Mouse (Mus musculus) forebrain, embryonic 12.5 days (tissue): Measurements from ENCODE around the gene Syndig1l. TPM values are rescaled to one million over a fixed set of nuclear protein-coding genes. Genes with fewer than 3 reads are reported as not detected.

Experiments used
- ATAC-seq: fragments of 200-750 bp; cut with Nextera tagmentation; 2 replicates; pipeline ENCODE4 v1.8.0; 2017; ENCODE audit warnings: moderate TSS enrichment; ENCODE audit not compliant: low FRiP score
- H3K27ac ChIP-seq: fragments of 300-500 bp; sonication (generic); 2 replicates; pipeline ENCODE4 v1.5.1; 2016; ENCODE audit warnings: mild to moderate bottlenecking
- H3K27me3 ChIP-seq: fragments of 300-500 bp; sonication (generic); 2 replicates; pipeline ENCODE4 v1.6.1; 2016; ENCODE audit warnings: mild to moderate bottlenecking
- H3K36me3 ChIP-seq: fragments of 300-500 bp; sonication (generic); replicated peaks from 2 replicates; pipeline ENCODE4 v1.6.1; 2016; ENCODE audit warnings: mild to moderate bottlenecking
- H3K4me1 ChIP-seq: fragments of 300-500 bp; sonication (generic); 2 replicates; pipeline ENCODE4 v1.6.1; 2016
- H3K4me2 ChIP-seq: fragments of 300-500 bp; sonication (generic); 2 replicates; pipeline ENCODE4 v1.6.1; 2016; ENCODE audit warnings: mild to moderate bottlenecking, moderate library complexity
- H3K4me3 ChIP-seq: fragments of 300-500 bp; sonication (generic); replicated peaks from 2 replicates; pipeline ENCODE4 v1.5.1; 2016; ENCODE audit warnings: mild to moderate bottlenecking
- H3K9ac ChIP-seq: fragments of 300-500 bp; sonication (generic); 2 replicates; pipeline ENCODE4 v1.6.1; 2016; ENCODE audit warnings: mild to moderate bottlenecking
- H3K9me3 ChIP-seq: fragments of 300-500 bp; sonication (generic); 2 replicates; pipeline ENCODE4 v1.6.1; 2016
- WGBS: fragments of 180-500 bp; shearing (Covaris S2); methylation state at CpG from one replicate; pipeline ENCODE4 v1.1.7; 2016; 5-methylcytosine and 5-hydroxymethylcytosine counted together
- polyA plus RNA-seq: library from polyadenylated mRNA; unstranded; fragments of >200 nt; fragmentation: Nextera tagmentation; extraction: Ambion mirVana; gene quantifications from 2 replicates; pipeline ENCODE4 v1.2.1, GENCODE M21; 2016

The Syndig1l gene
- polyA plus RNA-seq, 1 experiment from 2014 or later = 0.61 TPM

GRCm38 (mm10) chr12:84653912-84654311 is 44.7 kb downstream of the Syndig1l start:
- H3K4me1 ChIP-seq = no peaks in the 10 kb centered on the region
- no peak overlapping the region for H3K4me3 ChIP-seq
- H3K9ac ChIP-seq = no peak overlapping the region
- ATAC-seq = no peak
- no peak overlapping the region for H3K4me2 ChIP-seq
- H3K27ac ChIP-seq = no peak overlapping the region
- H3K9me3 ChIP-seq = no peaks in the 10 kb centered on the region
- 17% methylated on average over 3 of the region's 3 CpGs for WGBS
- peaks cover 23% of the 10 kb centered on the region for H3K27me3 ChIP-seq
- no peaks in the 10 kb centered on the region for H3K36me3 ChIP-seq

GRCm38 (mm10) chr12:84650234-84650633 is 48.4 kb downstream of the Syndig1l start:
- no peaks in the 10 kb centered on the region for H3K9me3 ChIP-seq
- WGBS = 90% methylated on average over 13 of the region's 13 CpGs
- no peak overlapping the region for H3K4me2 ChIP-seq
- H3K36me3 ChIP-seq = no peaks in the 10 kb centered on the region
- H3K4me3 ChIP-seq = no peak overlapping the region
- H3K4me1 ChIP-seq = no peaks in the 10 kb centered on the region
- no peak overlapping the region for H3K9ac ChIP-seq
- H3K27ac ChIP-seq = no peak overlapping the region
- H3K27me3 ChIP-seq = peaks cover 23% of the 10 kb centered on the region
- ATAC-seq = no peak

- H3K4me1 ChIP-seq = no peaks in the 10 kb centered on the region
- no peaks in the 10 kb centered on the region for H3K9me3 ChIP-seq
- no peaks in the 10 kb centered on the region for H3K36me3 ChIP-seq
- no peak within 1 kb of the TSS for H3K4me2 ChIP-seq
- ATAC-seq = no peak
- H3K27ac ChIP-seq = no peak within 1 kb of the TSS
- H3K9ac ChIP-seq = no peak within 1 kb of the TSS
- WGBS = 4% methylated on average over 9 of the region's 9 CpGs
- no peak within 1 kb of the TSS for H3K4me3 ChIP-seq
- H3K27me3 ChIP-seq = peaks cover 54% of the 10 kb centered on the region
Measured at GRCm38 (mm10) chr12:84640654-84641053, 58.0 kb downstream of the Syndig1l start, which contains the start of gene Vrtn. Gene Vrtn, plus strand, starts transcription at chr12:84641019.

GRCm38 (mm10) chr12:84640253-84640652 is 58.4 kb downstream of the Syndig1l start:
- Histone ChIP-seq H3K9ac (no peak overlapping the region), H3K36me3 (no peaks in the 10 kb centered on the region), H3K9me3 (no peaks in the 10 kb centered on the region), H3K4me3 (no peak overlapping the region), H3K4me2 (no peak overlapping the region), H3K27ac (no peak overlapping the region), H3K4me1 (no peaks in the 10 kb centered on the region), H3K27me3 (peaks cover 54% of the 10 kb centered on the region)
- 10% methylated on average over 5 of the region's 6 CpGs for WGBS
- ATAC-seq = no peak

- H3K36me3 ChIP-seq = no peaks in the 10 kb centered on the region
- H3K4me3 ChIP-seq = no peak overlapping the region
- no peak overlapping the region for H3K9ac ChIP-seq
- H3K4me1 ChIP-seq = no peaks in the 10 kb centered on the region
- H3K27ac ChIP-seq = no peak overlapping the region
- 81% methylated on average over 3 of the region's 3 CpGs for WGBS
- no peaks in the 10 kb centered on the region for H3K27me3 ChIP-seq
- no peaks in the 10 kb centered on the region for H3K9me3 ChIP-seq
- ATAC-seq = no peak
- no peak overlapping the region for H3K4me2 ChIP-seq
Measured at GRCm38 (mm10) chr12:84631867-84632266, 66.8 kb downstream of the Syndig1l start.

Other genes starting within 250 kb of the Syndig1l start
- gene Aldh6a1, start 247.8 kb downstream of the Syndig1l start, polyA plus RNA-seq = 26.6 and 26.8 TPM in 2 replicates
- gene Lin52, start 247.4 kb downstream of the Syndig1l start, polyA plus RNA-seq = 37.5 and 39.2 TPM in 2 replicates
- gene Vsx2, start 129.1 kb downstream of the Syndig1l start, polyA plus RNA-seq = 0.08 and 0.37 TPM in 2 replicates
- 14.3 and 14.4 TPM in 2 replicates for gene Abcd4, start 81.4 kb downstream of the Syndig1l start, polyA plus RNA-seq
- not detected in 2 replicates for gene Vrtn, start 57.8 kb downstream of the Syndig1l start, polyA plus RNA-seq
- 72.0 and 75.2 TPM in 2 replicates for gene Npc2, start 74.3 kb upstream of the Syndig1l start, polyA plus RNA-seq
- gene Isca2, start 74.4 kb upstream of the Syndig1l start, polyA plus RNA-seq = 143 and 152 TPM in 2 replicates
- gene Ltbp2, start 177.7 kb upstream of the Syndig1l start, polyA plus RNA-seq = 0.19 and 0.35 TPM in 2 replicates